Mouse (Mus musculus) limb, embryonic 14.5 days (tissue): ENCODE measurements around the gene Prkd1. TPM values are rescaled to one million over a fixed set of nuclear protein-coding genes. Genes with fewer than 3 reads are reported as not detected.

Source experiments
- ATAC-seq: fragments of 200-750 bp; cut with Nextera tagmentation; 2 replicates; pipeline ENCODE4 v1.8.0; 2017; ENCODE audit warnings: low read depth, moderate number of reproducible peaks, moderate TSS enrichment; ENCODE audit not compliant: low FRiP score
- DNase-seq: peaks from one replicate; pipeline ENCODE4 v3.0.0-alpha.2; 2015; ENCODE audit warnings: low spot score
- H3K27ac ChIP-seq: fragments of 300-500 bp; sonication (generic); replicated peaks from 2 replicates; pipeline ENCODE4 v1.5.1; 2014; ENCODE audit warnings: low read depth, mild to moderate bottlenecking, low read length, moderate library complexity, mixed read lengths
- H3K27me3 ChIP-seq: fragments of 300-500 bp; sonication (generic); 2 replicates; pipeline ENCODE4 v1.6.1; 2014; ENCODE audit warnings: low read length, mixed read lengths; ENCODE audit not compliant: control insufficient read depth, insufficient read depth
- H3K36me3 ChIP-seq: fragments of 300-500 bp; sonication (generic); 2 replicates; pipeline ENCODE4 v1.6.1; 2014; ENCODE audit warnings: mild to moderate bottlenecking, low read length, moderate library complexity, mixed read lengths; ENCODE audit not compliant: control insufficient read depth, insufficient read depth
- H3K4me1 ChIP-seq: fragments of 300-500 bp; sonication (generic); 2 replicates; pipeline ENCODE4 v1.6.1; 2014; ENCODE audit warnings: antibody characterized with exemption, low read length, mixed read lengths; ENCODE audit not compliant: control insufficient read depth, insufficient read depth
- H3K4me2 ChIP-seq: fragments of 300-500 bp; sonication (generic); replicated peaks from 2 replicates; pipeline ENCODE4 v1.6.1; 2014; ENCODE audit warnings: low read depth, mild to moderate bottlenecking, low read length, moderate library complexity; ENCODE audit not compliant: severe bottlenecking
- H3K4me3 ChIP-seq: fragments of 300-500 bp; sonication (generic); replicated peaks from 2 replicates; pipeline ENCODE4 v1.5.1; 2014; ENCODE audit warnings: low read length
- H3K9ac ChIP-seq: fragments of 300-500 bp; sonication (generic); 2 replicates; pipeline ENCODE4 v1.6.1; 2014; ENCODE audit warnings: mild to moderate bottlenecking, low read depth, low read length, moderate library complexity; ENCODE audit not compliant: severe bottlenecking
- H3K9me3 ChIP-seq: fragments of 300-500 bp; sonication (generic); 2 replicates; pipeline ENCODE4 v1.6.1; 2016; ENCODE audit warnings: low read length; ENCODE audit not compliant: control insufficient read depth
- POLR2A ChIP-seq: fragments of 200-500 bp; IDR thresholded peaks from 2 replicates; pipeline ENCODE4 v1.8.0; 2012; ENCODE audit warnings: inconsistent platforms, mild to moderate bottlenecking, moderate library complexity, borderline replicate concordance; ENCODE audit not compliant: insufficient read depth, insufficient read length; ENCODE audit errors: extremely low read depth
- WGBS: fragments of 180-500 bp; shearing (Covaris S2); extraction: QIAGEN DNeasy Blood & Tissue Kit; methylation state at CpG from one replicate; pipeline ENCODE4 v1.1.7; 2014; 5-methylcytosine and 5-hydroxymethylcytosine counted together
- polyA plus RNA-seq, 2 experiments: library from polyadenylated mRNA; depleted of rRNA in 1 of 2; stranded (reverse) in 1 of 2; unstranded in 1 of 2; fragments of >200 nt; fragmentation: Nextera tagmentation in 1 of 2; extraction: Ambion mirVana in 1 of 2; gene quantifications; 2 replicates each; pipeline versions ENCODE4 v1.2.1 to v1.2.3; 2012 to 2014

Gene Prkd1
- 9.6 and 10.4 TPM in 2 replicates for polyA plus RNA-seq (2012; rRNA removed)
- 6.6 and 7.1 TPM in 2 replicates for polyA plus RNA-seq (2014; fragmentation: Nextera tagmentation; extraction: Ambion mirVana)

DNA sequence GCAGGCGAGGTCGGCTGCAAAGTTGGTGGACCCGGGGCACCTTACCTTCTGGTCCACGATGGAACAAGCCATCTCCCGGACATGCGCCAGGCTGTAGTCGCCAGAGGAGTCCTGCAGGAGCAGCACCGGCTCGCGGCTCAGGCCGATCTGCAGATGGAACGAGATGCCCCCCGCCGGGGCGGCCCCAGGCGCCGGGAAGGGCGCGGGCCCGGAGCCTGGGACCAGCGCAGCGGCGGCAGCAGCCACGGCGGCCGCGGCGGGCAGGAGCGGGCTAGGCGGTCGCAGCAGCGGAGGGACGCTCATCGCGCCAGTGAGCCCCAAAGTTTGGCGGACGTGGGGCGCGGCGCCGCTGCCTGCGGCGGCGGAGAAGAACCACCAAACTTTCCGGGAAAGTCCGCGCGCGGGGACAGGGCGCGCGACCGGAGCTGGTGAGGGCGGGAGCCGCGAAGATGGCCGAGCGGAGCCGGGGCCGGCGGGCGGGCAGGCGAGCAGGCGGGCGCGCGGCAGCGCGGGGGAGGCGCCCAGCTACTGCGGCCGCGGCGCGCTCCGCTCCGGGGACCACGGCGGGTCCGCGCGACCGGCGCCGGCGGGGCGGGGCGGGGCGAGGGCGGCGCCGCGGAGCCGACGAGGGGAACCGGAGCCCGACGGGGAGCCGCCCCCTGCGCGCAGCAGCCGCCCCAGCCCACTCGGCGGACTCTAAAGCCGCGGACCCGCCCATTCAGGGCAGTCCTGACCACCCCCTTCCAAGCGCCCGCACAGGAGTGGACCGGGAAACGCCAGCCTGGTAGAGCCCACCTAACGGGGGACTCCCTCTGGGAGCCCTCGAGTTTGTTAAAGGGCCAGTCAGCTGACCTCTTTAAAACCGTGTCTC lies at the start of gene Prkd1:
Prkd1 (minus strand) TSS at position 428 of the 871 bp plus-strand sequence.
- DNase-seq (peak; percentile 75), ATAC-seq (peak; percentile 86)
- Histone ChIP-seq H3K36me3 (no peaks in the 10 kb centered on the region), H3K9me3 (no peaks in the 10 kb centered on the region), H3K4me1 (peaks cover 7% of the 10 kb centered on the region; the same call in 1 of the 2 replicates), H3K9ac (peak within 1 kb of the TSS; percentile 77), H3K4me3 (peak within 1 kb of the TSS; percentile 83), H3K27ac (peak within 1 kb of the TSS; percentile 72), H3K4me2 (peak within 1 kb of the TSS; percentile 94), H3K27me3 (no peaks in the 10 kb centered on the region)
- WGBS = 0% methylated on average over 45 of the region's 114 CpGs
- TF ChIP-seq POLR2A = no peak

DNA sequence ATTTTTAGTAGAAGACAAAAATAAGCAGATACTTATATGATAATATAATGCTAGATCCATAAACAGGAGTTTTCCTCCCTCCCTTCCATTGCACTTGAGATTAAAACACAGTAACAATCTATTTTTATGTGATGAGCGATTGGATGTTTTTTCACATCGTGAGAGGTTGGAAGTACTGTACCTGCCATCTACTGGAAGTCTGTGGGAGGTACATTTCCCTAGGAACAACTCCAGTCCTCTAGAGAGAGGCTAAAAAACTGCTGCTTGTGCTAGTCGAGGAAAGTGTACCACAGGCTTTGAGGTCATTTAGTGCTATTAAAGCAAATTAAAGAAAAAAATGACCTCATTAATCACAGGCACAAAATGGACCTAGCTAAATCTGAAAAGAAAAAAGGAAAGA lies 48.6 kb upstream of the Prkd1 start:
- peak; percentile 29 for DNase-seq
- 14% methylated on average over 3 of the region's 3 CpGs for WGBS
- Histone ChIP-seq H3K27me3 (no peaks in the 10 kb centered on the region), H3K4me1 (no peaks in the 10 kb centered on the region), H3K9me3 (no peaks in the 10 kb centered on the region), H3K4me2 (no peak overlapping the region), H3K27ac (no peak overlapping the region), H3K4me3 (no peak overlapping the region), H3K9ac (no peak overlapping the region), H3K36me3 (no peaks in the 10 kb centered on the region)
- ATAC-seq = no peak
- TF ChIP-seq POLR2A = no peak

DNA sequence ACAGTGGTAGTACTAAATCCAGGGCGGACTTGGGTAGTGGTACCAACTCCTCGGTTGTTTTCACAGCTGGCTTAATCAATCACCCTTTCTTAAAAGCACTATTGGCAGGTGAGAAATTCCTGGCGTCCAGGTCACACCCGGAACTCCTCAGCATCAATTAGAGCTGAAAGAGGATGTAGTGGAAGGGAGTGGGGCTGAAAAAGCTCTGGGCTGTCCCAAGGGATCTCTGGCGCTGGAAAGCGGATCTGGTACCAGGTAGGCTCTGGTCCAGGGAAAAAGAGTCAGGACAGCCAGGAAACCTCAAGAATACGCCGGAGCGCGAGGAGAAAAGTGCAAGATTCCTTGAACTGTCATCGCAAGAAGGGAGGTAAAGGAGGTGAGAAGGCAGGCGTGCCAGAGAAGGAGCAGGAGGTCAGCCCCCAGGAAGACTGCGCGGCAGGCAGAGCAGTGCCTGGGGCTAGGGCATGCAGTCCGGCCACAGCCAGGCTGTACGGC lies 675 bp downstream of the Prkd1 start:
- no peak; the same call in 1 of the 2 replicates for ATAC-seq
- peak overlapping the region; percentile 72 for H3K27ac ChIP-seq
- H3K4me3 ChIP-seq = peak overlapping the region; percentile 83
- H3K36me3 ChIP-seq = no peaks in the 10 kb centered on the region
- TF ChIP-seq POLR2A = no peak
- peak overlapping the region; percentile 77 for H3K9ac ChIP-seq
- no peaks in the 10 kb centered on the region for H3K27me3 ChIP-seq
- H3K9me3 ChIP-seq = no peaks in the 10 kb centered on the region
- 0% methylated on average over 15 of the region's 16 CpGs for WGBS
- H3K4me1 ChIP-seq = peaks cover 7% of the 10 kb centered on the region; the same call in 1 of the 2 replicates
- DNase-seq = peak; percentile 42
- peak overlapping the region; percentile 94 for H3K4me2 ChIP-seq

DNA sequence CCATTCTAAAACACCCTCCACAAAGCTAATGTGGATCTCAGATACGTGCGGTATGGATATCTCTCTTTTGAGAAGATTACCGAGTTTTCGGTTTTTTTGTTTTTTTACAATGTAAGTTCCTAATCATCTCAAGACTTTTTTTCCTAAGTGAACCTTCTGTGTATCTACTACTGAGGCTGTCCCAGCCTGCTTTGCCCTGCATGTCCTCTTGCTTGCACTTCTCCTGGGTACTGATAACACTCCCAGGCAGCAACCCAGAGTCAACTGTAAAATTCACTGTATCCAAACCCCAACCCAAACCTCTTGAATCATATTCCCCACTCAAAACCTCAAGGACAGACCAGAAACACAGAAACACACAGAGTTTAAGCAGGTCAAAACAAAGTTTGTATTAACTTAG lies 2.0 kb downstream of the Prkd1 start:
- no peak for TF ChIP-seq POLR2A
- ATAC-seq = no peak

DNA sequence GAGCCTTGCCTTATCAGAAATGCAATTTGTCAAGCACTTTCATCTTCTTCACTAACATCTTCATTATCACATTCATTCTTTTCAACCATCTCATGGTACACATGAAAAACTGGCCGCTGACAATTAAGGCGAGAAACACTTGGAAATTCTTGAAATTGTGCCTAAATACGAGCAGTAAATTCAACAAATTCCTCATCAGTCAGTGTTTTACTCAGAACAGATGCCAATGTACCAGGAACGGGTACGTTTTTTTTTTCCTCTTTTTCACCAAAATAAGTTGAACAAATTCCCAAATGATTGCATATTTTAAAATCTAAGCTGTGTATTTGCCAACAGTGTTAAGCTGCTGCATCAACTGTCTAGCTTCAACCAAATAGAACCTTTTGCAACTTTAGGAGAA lies 6.2 kb downstream of the Prkd1 start:
- H3K4me1 ChIP-seq = 0 out of 2 replicates have a peak, but pooled peaks cover 1% of the 10 kb centered on the region
- WGBS = 62% methylated on average over 5 of the region's 5 CpGs
- H3K27me3 ChIP-seq = no peaks in the 10 kb centered on the region
- no peak overlapping the region for H3K4me2 ChIP-seq
- H3K9ac ChIP-seq = no peak overlapping the region
- no peaks in the 10 kb centered on the region for H3K36me3 ChIP-seq
- no peaks in the 10 kb centered on the region for H3K9me3 ChIP-seq
- no peak overlapping the region for H3K4me3 ChIP-seq
- DNase-seq (no peak), ATAC-seq (no peak)
- no peak for TF ChIP-seq POLR2A
- H3K27ac ChIP-seq = no peak overlapping the region

More for the DNA sequence above, 2.0 kb downstream of the Prkd1 start:
- Histone ChIP-seq H3K4me3 (no peak overlapping the region), H3K9ac (no peak overlapping the region), H3K36me3 (no peaks in the 10 kb centered on the region), H3K4me1 (peaks cover 7% of the 10 kb centered on the region; the same call in 1 of the 2 replicates), H3K4me2 (no peak overlapping the region; the same call in 1 of the 2 replicates), H3K27ac (no peak overlapping the region), H3K9me3 (no peaks in the 10 kb centered on the region), H3K27me3 (no peaks in the 10 kb centered on the region)
- no peak for DNase-seq
- 89% methylated on average over 4 of the region's 4 CpGs for WGBS
